Mouse (Mus musculus) limb, embryonic 13.5 days (tissue): ENCODE measurements at regions not wholly inside any gene's neighbourhood (a gene's known extent, or its start where the extent isn't known, plus 50 kb on each side); places are given as distances from the start of the nearest gene placed in this dataset.
A peak's percentile ranks its signal among the peaks of the same experiment; 100 is the strongest.

Experiments used
- ATAC-seq: fragments of 200-750 bp; cut with Nextera tagmentation; 2 replicates; pipeline ENCODE4 v1.8.0; 2017; ENCODE audit warnings: low read depth, moderate number of reproducible peaks, moderate TSS enrichment; ENCODE audit not compliant: low FRiP score
- H3K27ac ChIP-seq: fragments of 300-500 bp; sonication (generic); 2 replicates; pipeline ENCODE4 v1.5.1; 2015; ENCODE audit warnings: inconsistent platforms, mild to moderate bottlenecking, moderate library complexity
- H3K27me3 ChIP-seq: fragments of 300-500 bp; sonication (generic); 2 replicates; pipeline ENCODE4 v1.6.1; 2015; ENCODE audit warnings: mild to moderate bottlenecking, inconsistent platforms
- H3K36me3 ChIP-seq: fragments of 300-500 bp; sonication (generic); 2 replicates; pipeline ENCODE4 v1.6.1; 2015; ENCODE audit warnings: inconsistent platforms, mild to moderate bottlenecking, moderate library complexity
- H3K4me1 ChIP-seq: fragments of 300-500 bp; sonication (generic); 2 replicates; pipeline ENCODE4 v1.6.1; 2015; ENCODE audit warnings: inconsistent platforms
- H3K4me2 ChIP-seq: fragments of 300-500 bp; sonication (generic); replicated peaks from 2 replicates; pipeline ENCODE4 v1.6.1; 2015; ENCODE audit warnings: inconsistent platforms, mild to moderate bottlenecking, moderate library complexity
- H3K4me3 ChIP-seq: fragments of 300-500 bp; sonication (generic); 2 replicates; pipeline ENCODE4 v1.5.1; 2015; ENCODE audit warnings: moderate library complexity, mild to moderate bottlenecking, inconsistent platforms
- H3K9ac ChIP-seq: fragments of 300-500 bp; sonication (generic); 2 replicates; pipeline ENCODE4 v1.6.1; 2015; ENCODE audit warnings: mild to moderate bottlenecking, inconsistent platforms
- H3K9me3 ChIP-seq: fragments of 300-500 bp; sonication (generic); 2 replicates; pipeline ENCODE4 v1.6.1; 2016; ENCODE audit warnings: inconsistent platforms
- WGBS: fragments of 180-500 bp; shearing (Covaris S2); methylation state at CpG from one replicate; pipeline ENCODE4 v1.1.7; 2015; 5-methylcytosine and 5-hydroxymethylcytosine counted together

DNA sequence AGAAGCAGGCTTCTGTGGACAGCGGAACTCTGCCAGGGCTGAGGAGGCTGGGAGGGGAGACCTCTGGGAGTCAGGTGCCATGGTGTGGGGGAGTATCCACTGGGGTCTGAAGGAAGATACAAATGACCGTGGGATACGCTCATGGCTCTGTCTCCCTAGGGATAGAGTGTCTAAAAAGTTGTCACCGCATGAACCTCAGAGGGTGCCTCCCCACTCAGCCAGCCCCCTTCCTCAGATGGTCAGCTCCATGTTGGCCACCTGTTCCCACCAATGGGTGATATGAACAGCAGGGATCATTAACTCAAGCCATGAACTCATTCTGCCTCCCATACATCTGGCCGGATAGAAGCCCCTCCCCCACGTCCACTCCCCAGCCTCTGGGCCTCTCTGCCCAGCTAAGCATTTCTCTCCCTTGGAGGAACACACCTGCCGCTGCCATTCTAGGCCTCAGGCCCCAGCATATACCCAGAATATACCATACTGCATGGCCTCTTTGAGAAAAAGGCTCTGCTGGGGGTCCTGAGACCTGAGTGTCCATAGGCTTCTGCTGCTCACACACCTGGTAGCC lies 134.1 kb upstream of the Lhx1 start:
- ATAC-seq = no peak; the same call in 1 of the 2 replicates
- WGBS = 69% methylated on average over 7 of the region's 7 CpGs
- H3K9me3 ChIP-seq = no peaks in the 10 kb centered on the region
- no peaks in the 10 kb centered on the region for H3K36me3 ChIP-seq
- no peaks in the 10 kb centered on the region for H3K27me3 ChIP-seq
- no peak overlapping the region for H3K9ac ChIP-seq
- no peak overlapping the region for H3K27ac ChIP-seq
- no peak overlapping the region for H3K4me2 ChIP-seq
- 0 out of 2 replicates have a peak, but pooled peaks cover 4% of the 10 kb centered on the region for H3K4me1 ChIP-seq
- no peak overlapping the region for H3K4me3 ChIP-seq

DNA sequence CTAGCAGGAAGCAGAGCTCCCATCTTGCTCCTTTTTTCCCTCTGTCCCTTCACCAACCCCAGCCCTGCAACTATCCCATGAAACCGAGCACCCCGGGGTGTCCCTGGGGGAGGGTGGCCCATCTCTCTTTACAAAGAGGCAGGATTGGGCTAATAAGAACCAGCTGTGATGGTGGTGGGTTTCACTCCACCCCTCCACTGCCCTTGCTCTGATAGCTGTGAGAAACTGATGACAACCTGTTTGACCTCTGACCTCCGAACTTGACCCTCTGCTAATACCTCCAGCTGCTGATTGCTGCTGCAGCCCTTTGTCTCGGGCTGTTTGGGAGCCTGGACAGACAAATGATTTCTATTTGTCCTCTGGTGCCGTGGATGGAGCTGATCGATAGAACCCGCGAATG lies 128.1 kb upstream of the Lhx1 start:
- H3K4me1 ChIP-seq = no peaks in the 10 kb centered on the region
- no peak overlapping the region for H3K27ac ChIP-seq
- no peak overlapping the region for H3K9ac ChIP-seq
- H3K4me3 ChIP-seq = no peak overlapping the region
- 34% methylated on average over 8 of the region's 8 CpGs for WGBS
- no peaks in the 10 kb centered on the region for H3K9me3 ChIP-seq
- peaks cover 7% of the 10 kb centered on the region; the same call in 1 of the 2 replicates for H3K27me3 ChIP-seq
- no peak for ATAC-seq
- no peaks in the 10 kb centered on the region for H3K36me3 ChIP-seq
- H3K4me2 ChIP-seq = no peak overlapping the region

- peaks cover 30% of the 10 kb centered on the region for H3K27me3 ChIP-seq
- H3K9ac ChIP-seq = no peak overlapping the region
- no peaks in the 10 kb centered on the region for H3K36me3 ChIP-seq
- H3K4me3 ChIP-seq = no peak overlapping the region
- no peak for ATAC-seq
- H3K27ac ChIP-seq = no peak overlapping the region
- 0 out of 2 replicates have a peak, but pooled peaks cover 2% of the 10 kb centered on the region for H3K9me3 ChIP-seq
- H3K4me1 ChIP-seq = no peaks in the 10 kb centered on the region
- whole genome bisulfite sequencing = 86% methylated on average over 5 of the region's 5 CpGs
- H3K4me2 ChIP-seq = no peak overlapping the region
Observed at GRCm38 (mm10) chr11:84648899-84649298, 123.6 kb upstream of the Lhx1 start.

DNA sequence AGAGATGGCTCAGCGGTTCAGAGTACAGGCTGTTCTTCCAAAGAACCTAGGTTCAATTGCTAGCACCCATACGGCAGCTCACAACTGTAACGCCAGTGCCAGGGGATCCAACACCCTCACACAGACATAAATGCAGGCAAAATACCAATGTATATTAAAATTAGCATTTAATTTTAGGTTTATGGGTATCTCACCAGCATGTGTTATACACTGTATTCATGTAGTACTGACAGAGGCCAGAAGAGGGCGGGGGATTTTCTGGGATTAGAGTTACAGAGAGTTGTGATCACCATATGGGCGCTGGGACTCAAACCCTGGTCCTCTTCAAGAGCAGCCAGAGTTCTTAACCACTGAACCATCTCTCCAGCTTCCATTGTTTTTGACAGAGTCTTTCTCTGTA lies 121.8 kb upstream of the Lhx1 start:
- Histone ChIP-seq H3K4me1 (peaks cover 6% of the 10 kb centered on the region; the same call in 1 of the 2 replicates), H3K9ac (no peak overlapping the region), H3K4me3 (no peak overlapping the region), H3K9me3 (0 out of 2 replicates have a peak, but pooled peaks cover 2% of the 10 kb centered on the region), H3K36me3 (no peaks in the 10 kb centered on the region), H3K27ac (no peak overlapping the region), H3K4me2 (no peak overlapping the region), H3K27me3 (peaks cover 48% of the 10 kb centered on the region)
- ATAC-seq = no peak
- 89% methylated on average over 5 of the region's 5 CpGs for WGBS

DNA sequence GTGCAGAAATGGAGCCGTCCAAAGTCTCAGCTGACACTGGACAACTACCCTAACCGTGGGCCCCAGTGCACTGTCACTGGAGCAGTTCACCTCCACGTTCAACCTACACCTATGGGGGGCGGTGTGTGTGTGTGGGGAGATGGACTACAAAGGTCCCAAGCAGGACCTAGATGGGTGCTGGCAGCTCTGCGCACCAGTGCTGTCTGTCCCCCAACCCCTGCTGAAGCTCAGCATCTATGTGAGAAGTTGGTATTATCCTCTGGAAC lies 117.7 kb upstream of the Lhx1 start:
- Histone ChIP-seq H3K4me3 (peak overlapping the region; percentile 55), H3K4me2 (peak overlapping the region; percentile 93), H3K27me3 (peaks cover 79% of the 10 kb centered on the region), H3K36me3 (no peaks in the 10 kb centered on the region), H3K9me3 (0 out of 2 replicates have a peak, but pooled peaks cover 2% of the 10 kb centered on the region), H3K9ac (no peak overlapping the region; the same call in 1 of the 2 replicates), H3K27ac (no peak overlapping the region), H3K4me1 (peaks cover 10% of the 10 kb centered on the region; the same call in 1 of the 2 replicates)
- no peak for ATAC-seq
- WGBS = 48% methylated on average over 5 of the region's 5 CpGs

DNA sequence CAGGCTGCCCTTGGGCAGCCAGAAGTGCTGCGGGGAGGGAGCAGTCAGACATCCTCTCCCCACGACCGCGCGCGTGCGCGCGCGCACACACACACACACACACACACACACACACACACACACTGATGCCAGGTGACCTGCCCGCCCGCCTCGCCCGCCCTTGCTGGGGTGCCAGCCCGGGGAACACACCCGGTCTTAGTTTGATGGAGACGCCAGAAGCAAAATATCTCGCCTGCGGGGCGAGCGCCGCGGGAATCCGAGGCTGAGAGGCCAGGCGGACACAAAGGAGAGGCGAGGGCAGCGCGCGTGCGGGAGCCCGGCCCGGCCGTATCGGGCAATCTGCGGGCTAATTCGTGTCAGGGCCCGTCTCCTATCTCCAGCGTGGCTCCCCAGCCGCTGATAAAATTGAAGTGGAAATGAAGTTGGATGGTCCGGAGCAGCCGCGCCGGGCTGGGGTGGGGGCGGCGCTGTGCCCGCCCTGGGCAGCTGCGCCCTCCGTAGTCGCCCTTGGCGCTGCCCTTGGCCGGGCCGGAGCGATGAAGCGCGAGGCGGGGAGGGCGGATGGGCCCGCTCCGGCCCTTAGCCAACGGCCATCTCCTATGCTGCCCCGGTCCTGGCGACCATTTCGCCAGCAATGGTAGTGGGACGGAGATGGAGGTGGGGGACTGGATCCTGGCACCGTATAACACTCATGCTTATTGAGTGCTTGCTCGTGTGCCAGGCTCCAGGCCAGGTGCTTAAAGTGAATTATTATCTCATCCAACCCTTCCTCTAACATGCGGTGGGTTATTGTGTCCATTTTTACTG lies 117.2 kb upstream of the Lhx1 start:
- peak overlapping the region; percentile 55 for H3K4me3 ChIP-seq
- H3K36me3 ChIP-seq = no peaks in the 10 kb centered on the region
- peaks cover 79% of the 10 kb centered on the region for H3K27me3 ChIP-seq
- 2% methylated on average over 58 of the region's 67 CpGs for WGBS
- H3K9me3 ChIP-seq = 0 out of 2 replicates have a peak, but pooled peaks cover 2% of the 10 kb centered on the region
- no peak overlapping the region for H3K27ac ChIP-seq
- peak overlapping the region; percentile 75 for H3K9ac ChIP-seq
- peaks cover 10% of the 10 kb centered on the region; the same call in 1 of the 2 replicates for H3K4me1 ChIP-seq
- ATAC-seq = no peak
- peak overlapping the region; percentile 93 for H3K4me2 ChIP-seq

GRCm38 (mm10) chr11:84641601-84642000 lies 116.3 kb upstream of the Lhx1 start:
- peak overlapping the region; percentile 93; the same call in 1 of the 2 replicates for H3K4me2 ChIP-seq
- peaks cover 86% of the 10 kb centered on the region for H3K27me3 ChIP-seq
- peaks cover 18% of the 10 kb centered on the region; the same call in 1 of the 2 replicates for H3K4me1 ChIP-seq
- H3K36me3 ChIP-seq = no peaks in the 10 kb centered on the region
- H3K4me3 ChIP-seq = peak overlapping the region; percentile 55; the same call in 1 of the 2 replicates
- no peak overlapping the region; the same call in 1 of the 2 replicates for H3K9ac ChIP-seq
- H3K9me3 ChIP-seq = no peaks in the 10 kb centered on the region
- 17% methylated on average over 5 of the region's 5 CpGs for WGBS
- H3K27ac ChIP-seq = no peak overlapping the region
- ATAC-seq = no peak

DNA sequence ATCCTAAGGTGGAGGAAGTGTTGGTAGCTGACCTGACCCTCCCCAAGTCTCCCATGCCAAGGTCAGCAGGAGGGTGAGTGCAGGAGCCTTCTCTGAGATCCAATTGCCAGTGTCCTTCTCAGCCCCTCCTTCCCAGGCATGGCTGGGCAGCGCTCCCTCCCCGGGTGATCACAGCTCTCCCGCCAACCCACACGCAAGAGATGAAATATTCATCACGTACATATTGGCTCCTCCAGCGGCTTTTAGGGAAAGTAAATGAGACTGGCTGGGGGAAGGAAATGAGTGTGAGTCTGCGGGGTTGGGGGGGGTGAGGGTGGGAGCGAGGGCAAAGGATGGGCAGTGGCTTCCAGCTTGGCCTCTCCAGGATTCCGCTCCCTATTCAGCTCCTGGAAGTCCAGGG lies 113.0 kb upstream of the Lhx1 start:
- no peak overlapping the region for H3K4me3 ChIP-seq
- no peak overlapping the region for H3K9ac ChIP-seq
- H3K27me3 ChIP-seq = peaks cover 75% of the 10 kb centered on the region
- no peak for ATAC-seq
- H3K4me2 ChIP-seq = no peak overlapping the region
- peaks cover 18% of the 10 kb centered on the region; the same call in 1 of the 2 replicates for H3K4me1 ChIP-seq
- no peaks in the 10 kb centered on the region for H3K36me3 ChIP-seq
- no peak overlapping the region for H3K27ac ChIP-seq
- H3K9me3 ChIP-seq = no peaks in the 10 kb centered on the region
- WGBS = 33% methylated on average over 8 of the region's 9 CpGs

GRCm38 (mm10) chr11:84637268-84637667 lies 111.9 kb upstream of the Lhx1 start:
- 20% methylated on average over 8 of the region's 8 CpGs for WGBS
- no peaks in the 10 kb centered on the region for H3K9me3 ChIP-seq
- H3K4me3 ChIP-seq = no peak overlapping the region
- H3K27ac ChIP-seq = no peak overlapping the region
- H3K4me2 ChIP-seq = no peak overlapping the region
- H3K9ac ChIP-seq = no peak overlapping the region
- no peaks in the 10 kb centered on the region for H3K36me3 ChIP-seq
- H3K4me1 ChIP-seq = peaks cover 13% of the 10 kb centered on the region; the same call in 1 of the 2 replicates
- no peak for ATAC-seq
- H3K27me3 ChIP-seq = peaks cover 65% of the 10 kb centered on the region

- Histone ChIP-seq H3K9ac (no peak overlapping the region), H3K27ac (no peak overlapping the region), H3K4me2 (no peak overlapping the region), H3K27me3 (peaks cover 46% of the 10 kb centered on the region), H3K9me3 (no peaks in the 10 kb centered on the region), H3K36me3 (no peaks in the 10 kb centered on the region), H3K4me1 (0 out of 2 replicates have a peak, but pooled peaks cover 8% of the 10 kb centered on the region), H3K4me3 (no peak overlapping the region)
- WGBS = 21% methylated on average over 3 of the region's 4 CpGs
- no peak for ATAC-seq
Observed at GRCm38 (mm10) chr11:84634990-84635389, 109.7 kb upstream of the Lhx1 start.

DNA sequence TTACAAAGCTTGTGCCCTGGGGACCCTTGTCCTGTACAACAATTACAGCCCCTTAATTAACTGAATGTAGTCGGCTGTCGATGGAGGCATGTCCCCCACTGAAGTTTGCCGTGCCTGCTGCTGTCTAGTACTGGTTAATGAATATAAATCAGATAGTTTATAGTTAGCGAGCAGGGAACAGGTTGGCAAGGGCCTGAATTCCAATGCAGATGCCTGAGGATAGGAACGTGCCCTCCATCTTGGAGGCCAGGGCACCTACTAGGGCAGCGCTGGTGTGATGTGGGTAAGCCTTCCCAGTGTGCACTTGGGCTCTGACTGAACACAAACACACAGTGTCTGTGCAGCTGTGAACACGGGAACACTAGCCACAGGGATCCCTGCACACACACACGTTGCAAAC lies 108.0 kb upstream of the Lhx1 start:
- peaks cover 29% of the 10 kb centered on the region; the same call in 1 of the 2 replicates for H3K27me3 ChIP-seq
- no peaks in the 10 kb centered on the region for H3K9me3 ChIP-seq
- ATAC-seq = no peak
- no peak overlapping the region for H3K9ac ChIP-seq
- H3K4me3 ChIP-seq = no peak overlapping the region
- no peaks in the 10 kb centered on the region for H3K36me3 ChIP-seq
- H3K4me2 ChIP-seq = no peak overlapping the region
- H3K27ac ChIP-seq = no peak overlapping the region
- 43% methylated on average over 8 of the region's 8 CpGs for WGBS
- H3K4me1 ChIP-seq = 0 out of 2 replicates have a peak, but pooled peaks cover 8% of the 10 kb centered on the region

- H3K36me3 ChIP-seq = no peaks in the 10 kb centered on the region
- 59% methylated on average over 2 of the region's 2 CpGs for WGBS
- no peaks in the 10 kb centered on the region for H3K9me3 ChIP-seq
- no peak overlapping the region for H3K9ac ChIP-seq
- no peak overlapping the region for H3K4me2 ChIP-seq
- no peak for ATAC-seq
- 0 out of 2 replicates have a peak, but pooled peaks cover 4% of the 10 kb centered on the region for H3K27me3 ChIP-seq
- no peak overlapping the region for H3K27ac ChIP-seq
- H3K4me3 ChIP-seq = no peak overlapping the region
- H3K4me1 ChIP-seq = peaks cover 13% of the 10 kb centered on the region
Observed at GRCm38 (mm10) chr11:84628111-84628510, 102.8 kb upstream of the Lhx1 start.
